Mouse (Mus musculus) CH12.LX (cell line): ENCODE measurements around the gene Gnrhr. TPM values are rescaled to one million over a fixed set of nuclear protein-coding genes. Genes with fewer than 3 reads are reported as not detected.

Experiments used
- DNase-seq: peaks from one replicate; pipeline ENCODE4 v3.0.0-alpha.2; 2013; ENCODE audit errors: extremely low read depth
- H3K27ac ChIP-seq: 2 replicates; pipeline ENCODE4 v1.5.1; 2012; ENCODE audit warnings: low read depth, mild to moderate bottlenecking, control low read depth, moderate library complexity; ENCODE audit not compliant: insufficient read depth
- H3K27me3 ChIP-seq: replicated peaks from 2 replicates; pipeline ENCODE3; 2012; ENCODE audit warnings: inconsistent platforms
- H3K36me3 ChIP-seq, 2 experiments: replicated peaks in 1 of 2; 2 replicates each; pipeline versions ENCODE3 to v1.6.1; 2012; ENCODE audit warnings: inconsistent platforms in 1 of 2, low read length in 1 of 2, mild to moderate bottlenecking in 1 of 2, mixed read lengths in 1 of 2, moderate library complexity in 1 of 2; ENCODE audit not compliant: control insufficient read depth in 1 of 2, insufficient read depth in 1 of 2
- H3K4me1 ChIP-seq, 2 experiments: 2 replicates each; pipeline ENCODE4 v1.6.1; 2012; ENCODE audit warnings: inconsistent platforms in 1 of 2, moderate library complexity in 1 of 2; ENCODE audit not compliant: insufficient read depth in 2 of 2, control insufficient read depth in 1 of 2
- H3K4me2 ChIP-seq: 2 replicates; pipeline ENCODE4 v1.6.1; 2012; ENCODE audit warnings: low read depth, mild to moderate bottlenecking, control low read depth; ENCODE audit not compliant: poor library complexity, insufficient read depth, severe bottlenecking
- H3K4me3 ChIP-seq, 3 experiments: fragments of 150-350 bp in 1 of 3; sonication (generic) in 1 of 3; replicated peaks in 1 of 3; 2 replicates each; pipeline versions ENCODE3 to v1.5.1; 2011 to 2012; ENCODE audit warnings: low read depth in 2 of 3, low read length in 2 of 3, mild to moderate bottlenecking in 2 of 3, moderate library complexity in 2 of 3, control low read depth in 1 of 3, improper control_type of control experiment in 1 of 3, inconsistent platforms in 1 of 3, mixed read lengths in 1 of 3; ENCODE audit not compliant: poor library complexity in 1 of 3
- H3K79me2 ChIP-seq: replicated peaks from 2 replicates; pipeline ENCODE4 v1.6.1; 2012; ENCODE audit warnings: mild to moderate bottlenecking, moderate library complexity; ENCODE audit not compliant: control insufficient read depth, poor library complexity, insufficient read depth, severe bottlenecking; ENCODE audit errors: extremely low read depth
- H3K9ac ChIP-seq: 2 replicates; pipeline ENCODE4 v1.6.1; 2012; ENCODE audit warnings: low read depth, mild to moderate bottlenecking, control low read depth, moderate library complexity; ENCODE audit not compliant: insufficient read depth
- H3K9me3 ChIP-seq: replicated peaks from 2 replicates; pipeline ENCODE3; 2012; ENCODE audit warnings: low read length, inconsistent platforms, mixed read lengths
- MAX ChIP-seq: IDR thresholded peaks from 2 replicates; pipeline ENCODE4 v1.6.1; 2011; ENCODE audit warnings: low read length, improper control_type of control experiment
- UBTF ChIP-seq: IDR thresholded peaks from 2 replicates; pipeline ENCODE4 v1.6.1; 2012; ENCODE audit warnings: low read depth, mild to moderate bottlenecking, inconsistent platforms, low read length, improper control_type of control experiment, moderate library complexity
- ZKSCAN1 ChIP-seq: IDR thresholded peaks from 2 replicates; pipeline ENCODE4 v1.6.1; 2012; ENCODE audit warnings: low read depth, inconsistent platforms, low read length, improper control_type of control experiment, borderline replicate concordance
- ZMIZ1 ChIP-seq: IDR thresholded peaks from 2 replicates; pipeline ENCODE4 v1.6.1; 2012; ENCODE audit warnings: low read depth, mild to moderate bottlenecking, inconsistent platforms, low read length, improper control_type of control experiment
- dilution Hi-C: fragments of 300-500 bp; cut with MboI; formaldehyde crosslinking; loops from 2 replicates; pipeline ENCODE4 v1.14.3; 2020; ENCODE audit warnings: low sequenced_read_pairs; ENCODE audit not compliant: extremely low pct_unique_long_range_greater_than_20kb, extremely low pct_ligation_motif_present
- in situ Hi-C: fragments of 300-500 bp; cut with MboI; formaldehyde crosslinking; loops from 3 replicates; pipeline ENCODE4 v1.14.3; 2019; ENCODE audit warnings: low sequenced_read_pairs, low pct_ligation_motif_present, low pct_unique_long_range_greater_than_20kb, mixed read lengths
- polyA plus RNA-seq: library from polyadenylated mRNA; unstranded; fragments of >175 nt; gene quantifications from 2 replicates; pipeline ENCODE4 v1.2.1, GENCODE M21; 2012; ENCODE audit warnings: low read depth; ENCODE audit not compliant: insufficient read length
- total RNA-seq, 2 experiments: library from RNA; depleted of rRNA; stranded (reverse); fragments of 300-350 nt in 1 of 2; fragments of >200 nt in 1 of 2; gene quantifications; 2 replicates each; pipeline ENCODE4 v1.2.3; 2012 to 2014

Gnrhr gene
- total and polyA plus RNA-seq, 3 experiments = not detected

- peak; percentile 76; the same call in 1 of the 2 replicates for TF ChIP-seq UBTF
- TF ChIP-seq ZMIZ1 = peak; percentile 64; the same call in 1 of the 2 replicates
These were observed 25.1 kb downstream of the Gnrhr start, which contains the start of gene Uba6 (continued) for GRCm38 (mm10) chr5:86172449-86173161.

- no peak for DNase-seq
- TF ChIP-seq MAX = peak; percentile 46; the same call in 1 of the 2 replicates
- no peak for TF ChIP-seq ZKSCAN1
- H3K79me2 ChIP-seq = peaks cover 3% of the 10 kb centered on the region; the same call in 1 of the 2 replicates
- H3K9me3 ChIP-seq = no peaks in the 10 kb centered on the region
- peak overlapping the region; percentile 88 to 92 (median 92) for H3K4me3 ChIP-seq
- peaks cover 7 to 18% of the 10 kb centered on the region in 2 experiments for H3K36me3 ChIP-seq
- H3K27ac ChIP-seq = peak overlapping the region; percentile 51; the same call in 1 of the 2 replicates
- no peaks in the 10 kb centered on the region for H3K27me3 ChIP-seq
- H3K9ac ChIP-seq = peak overlapping the region; percentile 77
- peak overlapping the region; percentile 83 for H3K4me2 ChIP-seq
- dilution Hi-C loops = no loop called here
- peaks cover 0 to 14% of the 10 kb centered on the region in 2 experiments; a peak in 2 of 4 replicates for H3K4me1 ChIP-seq
- in situ Hi-C loops = no loop called here
These were observed 25.6 kb downstream of the Gnrhr start for GRCm38 (mm10) chr5:86172088-86172448.

Other genes with a start within 250 kb of the Gnrhr start
- gene Cenpc1, start 132.3 kb downstream of the Gnrhr start, total RNA-seq (2012; rRNA removed) = 14.1 and 15.9 TPM in 2 replicates
- gene Cenpc1, start 132.3 kb downstream of the Gnrhr start, total RNA-seq (2014; rRNA removed) = 30.6 and 32.9 TPM in 2 replicates
- gene Cenpc1, start 132.3 kb downstream of the Gnrhr start, polyA plus RNA-seq = 20.6 and 21.0 TPM in 2 replicates
- gene Stap1, start 126.2 kb downstream of the Gnrhr start, total RNA-seq (2012; rRNA removed) = 9.8 and 12.6 TPM in 2 replicates
- gene Stap1, start 126.2 kb downstream of the Gnrhr start, total RNA-seq (2014; rRNA removed) = 18.1 and 18.8 TPM in 2 replicates
- 14.2 and 14.4 TPM in 2 replicates for gene Stap1, start 126.2 kb downstream of the Gnrhr start, polyA plus RNA-seq
- gene Uba6, start 25.1 kb downstream of the Gnrhr start, total RNA-seq (2012; rRNA removed) = 15.2 and 18.9 TPM in 2 replicates
- gene Uba6, start 25.1 kb downstream of the Gnrhr start, total RNA-seq (2014; rRNA removed) = 27.3 and 32.0 TPM in 2 replicates
- gene Uba6, start 25.1 kb downstream of the Gnrhr start, polyA plus RNA-seq = 15.6 and 15.9 TPM in 2 replicates
- not detected in 2 replicates for gene Tmprss11c, start 91.4 kb upstream of the Gnrhr start, total RNA-seq (2012; rRNA removed)
- gene Tmprss11c, start 91.4 kb upstream of the Gnrhr start, total RNA-seq (2014; rRNA removed) = not detected in 2 replicates
- gene Tmprss11c, start 91.4 kb upstream of the Gnrhr start, polyA plus RNA-seq = not detected in 2 replicates
- not detected in 2 replicates for gene Tmprss11d, start 175.5 kb upstream of the Gnrhr start, total RNA-seq (2012; rRNA removed)
- 0.08 TPM in 1 of 2 replicates, not detected in the other for gene Tmprss11d, start 175.5 kb upstream of the Gnrhr start, total RNA-seq (2014; rRNA removed)
- not detected in 2 replicates for gene Tmprss11d, start 175.5 kb upstream of the Gnrhr start, polyA plus RNA-seq